Mouse (Mus musculus): ENCODE measurements around the gene Ndrg4.
A peak's percentile ranks its signal among the peaks of the same experiment; 100 is the strongest.

Ndrg4 gene

DNA sequence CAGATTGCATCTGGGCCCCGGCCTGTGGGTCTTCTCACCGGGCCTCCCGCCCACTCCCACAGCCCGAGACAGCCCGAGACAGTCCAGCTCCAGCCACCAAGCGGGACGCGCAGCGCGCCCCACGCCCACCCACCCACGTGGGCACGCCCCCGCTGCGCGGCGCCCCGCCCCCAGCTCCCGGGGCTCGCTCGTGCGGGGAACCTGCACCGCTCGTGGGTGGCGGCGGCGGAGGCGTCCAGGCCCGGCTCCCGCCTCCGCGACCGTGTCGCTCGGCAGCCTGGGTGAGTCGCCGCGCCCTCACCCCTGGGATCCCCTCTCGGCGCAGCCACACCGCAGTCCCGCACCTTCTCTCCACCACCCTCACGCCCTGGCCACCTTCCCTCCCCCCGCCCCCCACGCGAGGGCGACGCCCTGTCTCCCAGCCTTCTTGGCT, 827 bp downstream of the Ndrg4 start:
- no peak for DNase-seq (ENCODE audit: extremely low read depth, insufficient read length, low spot score)

DNA sequence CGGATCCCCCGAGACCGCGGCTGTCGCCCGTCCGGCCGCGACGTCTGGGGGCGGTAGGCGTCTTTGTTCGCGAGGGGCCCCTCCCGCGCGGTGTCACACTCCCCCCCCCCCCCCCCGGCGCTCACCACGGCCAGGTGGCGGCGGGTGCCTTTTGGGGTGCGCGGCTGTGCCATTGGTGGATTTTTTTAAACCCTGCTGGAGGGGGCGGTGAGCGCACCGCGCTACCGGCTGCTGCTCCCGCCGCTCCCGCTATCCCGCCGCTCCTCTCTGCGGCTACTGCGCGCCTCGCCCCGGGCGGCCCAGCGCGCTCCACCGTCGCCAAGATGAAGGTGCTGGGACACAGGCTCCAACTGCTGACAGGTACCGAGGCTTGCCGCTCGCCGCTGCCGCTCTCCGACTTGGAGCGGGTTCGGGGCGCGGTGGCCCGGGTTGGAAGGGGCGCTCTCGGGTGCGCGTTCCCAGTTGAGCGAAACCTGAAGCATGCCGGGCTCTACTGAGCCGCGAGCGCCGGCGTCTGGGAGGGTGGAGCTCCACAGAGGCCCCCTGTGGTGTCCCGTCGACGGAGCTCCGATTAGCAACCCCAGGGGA, 1.3 kb downstream of the Ndrg4 start:
- DNase-seq (ENCODE audit: extremely low read depth, insufficient read length, low spot score), result no peak

DNA sequence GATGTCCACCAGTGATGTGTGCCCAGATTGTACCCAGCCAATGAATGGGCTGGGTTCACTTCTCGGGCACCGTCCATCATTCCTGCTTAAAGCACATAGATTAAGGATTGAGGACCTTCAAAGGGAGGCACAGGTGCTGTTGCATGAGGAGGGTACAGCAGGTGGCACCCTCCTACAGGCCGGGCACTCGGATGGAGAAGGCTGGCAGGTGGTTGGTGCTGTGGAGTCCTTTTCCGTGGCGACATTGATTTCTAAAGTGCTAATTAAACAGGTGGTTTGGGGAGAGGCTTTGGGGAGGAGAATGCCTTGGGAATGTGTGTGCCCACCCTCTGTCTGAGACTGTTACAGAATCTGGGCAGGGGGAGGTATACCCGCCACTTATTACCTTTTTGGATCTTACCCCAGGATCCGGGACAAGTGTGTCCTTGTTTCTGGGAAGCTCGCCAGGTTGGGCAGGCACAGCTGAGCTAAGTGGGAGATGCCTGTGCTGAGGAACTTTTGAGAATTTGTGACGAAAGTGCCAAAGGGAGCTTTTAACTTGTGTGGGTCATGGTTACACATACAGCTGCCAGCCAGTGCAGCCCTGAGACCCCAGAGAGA, 11.4 kb downstream of the Ndrg4 start:
- no peak for DNase-seq (ENCODE audit: extremely low read depth, insufficient read length, low spot score)

DNA sequence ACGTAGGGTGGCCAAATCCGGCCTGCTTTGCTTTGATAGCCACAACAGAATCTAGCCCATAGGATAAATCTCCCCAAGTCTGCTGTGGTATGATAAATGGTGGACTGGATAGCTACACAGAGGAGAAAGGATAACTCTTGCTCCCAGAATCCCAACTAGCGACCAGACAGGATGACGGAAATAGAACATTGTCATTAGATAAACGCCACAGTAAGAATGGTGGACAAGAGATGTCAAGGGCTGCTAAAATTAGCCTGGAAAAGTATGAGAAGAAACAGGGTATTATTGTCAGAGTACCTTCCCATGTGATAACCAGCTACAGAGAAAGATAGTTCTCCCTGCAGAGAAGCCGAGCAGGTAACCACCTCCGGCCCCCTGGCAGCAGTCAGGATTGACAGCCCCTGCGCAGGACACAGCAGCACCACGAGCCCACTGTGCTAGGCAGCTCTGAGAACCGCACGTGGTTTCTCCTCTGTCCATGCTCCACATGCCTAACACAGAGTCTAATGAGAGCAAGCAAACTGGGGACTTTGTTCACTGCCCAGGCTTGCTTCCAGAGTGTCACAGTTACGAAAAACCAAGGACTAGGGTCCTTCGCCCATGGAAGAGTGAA, 14.3 kb downstream of the Ndrg4 start:
- DNase-seq (ENCODE audit: extremely low read depth, insufficient read length, low spot score), result no peak

DNA sequence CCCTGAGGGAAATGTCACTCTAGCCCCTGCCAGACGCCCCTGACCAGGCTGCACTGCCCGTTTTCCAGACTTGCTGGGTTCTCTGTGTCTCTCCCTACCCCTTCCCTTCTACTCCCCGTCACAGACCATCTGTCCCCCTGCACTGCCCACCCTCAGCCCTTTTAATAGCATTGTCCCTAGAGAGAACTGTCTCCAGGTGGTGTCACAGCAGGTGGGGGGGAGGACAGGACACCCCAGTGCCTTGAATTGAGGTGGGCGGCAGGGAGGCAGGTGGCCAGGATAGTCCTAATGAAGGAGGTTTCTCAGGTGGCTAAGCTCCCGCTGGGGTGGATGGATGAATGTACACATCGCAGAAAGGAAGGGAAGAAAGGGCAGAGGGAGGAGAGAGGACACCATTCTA, 17.9 kb downstream of the Ndrg4 start:
- DNase-seq (ENCODE audit: extremely low read depth, insufficient read length, low spot score), result no peak

DNA sequence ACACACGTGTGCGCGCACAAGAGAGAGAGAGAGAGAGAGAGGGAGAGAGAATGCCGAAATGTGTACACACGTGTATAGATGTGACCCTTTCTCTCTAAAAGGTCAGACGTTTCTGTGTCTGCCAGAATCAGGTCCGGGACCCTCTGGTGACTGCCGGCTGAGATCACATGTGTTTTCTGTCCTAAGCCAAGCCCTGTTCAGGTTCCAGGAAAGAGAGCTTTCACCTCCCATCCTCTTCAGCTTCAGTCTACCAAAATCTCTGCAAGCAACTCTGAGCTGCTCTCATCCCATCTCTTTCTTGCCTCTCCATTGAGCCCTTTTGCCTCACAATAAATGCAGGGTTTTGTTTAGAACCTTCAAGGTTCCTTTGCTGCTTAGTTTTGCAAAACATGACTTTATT, 19.9 kb downstream of the Ndrg4 start:
- DNase-seq (ENCODE audit: extremely low read depth, insufficient read length, low spot score), result no peak

DNA sequence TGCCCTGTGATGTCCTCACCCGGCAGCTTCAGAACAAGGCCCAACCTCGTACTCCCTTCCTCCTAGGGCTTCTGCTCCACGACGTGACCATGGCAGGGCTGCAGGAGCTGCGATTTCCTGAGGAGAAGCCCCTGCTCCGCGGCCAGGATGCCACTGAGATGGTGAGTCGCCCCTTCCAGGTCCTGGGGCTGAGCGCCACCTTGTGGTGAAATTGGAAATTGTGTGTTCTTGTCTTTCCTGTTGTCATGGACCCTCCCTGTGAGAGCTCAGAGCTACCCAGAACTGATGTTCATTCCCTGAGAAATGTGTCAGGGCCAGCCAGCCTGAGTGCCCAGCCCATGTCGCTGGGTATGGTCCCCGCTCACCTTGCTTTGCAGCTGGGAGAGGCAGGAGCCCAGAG, 20.3 kb downstream of the Ndrg4 start:
- DNase-seq (ENCODE audit: extremely low read depth, insufficient read length, low spot score), result peak; percentile 64

DNA sequence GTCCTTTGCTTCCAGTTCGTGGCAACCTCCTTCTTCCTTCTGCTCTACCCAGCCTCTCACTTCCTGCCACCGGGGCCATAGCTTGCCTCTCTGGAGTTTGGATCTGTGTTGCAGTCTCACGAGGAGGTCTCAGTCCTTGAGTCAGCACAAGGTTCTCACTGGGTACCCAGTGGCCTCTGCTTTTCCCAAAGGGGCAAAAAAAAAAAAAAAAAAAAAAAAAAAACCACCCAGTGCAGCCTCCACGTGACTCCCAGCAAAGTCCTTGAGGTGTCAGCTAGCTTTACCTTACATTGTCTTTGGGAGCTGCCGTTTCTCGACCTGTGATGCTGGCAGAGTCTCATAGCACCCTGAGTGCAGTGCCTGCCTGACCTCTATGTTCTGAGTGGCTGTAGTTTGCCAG, 21.4 kb downstream of the Ndrg4 start:
- no peak for DNase-seq (ENCODE audit: extremely low read depth, insufficient read length, low spot score)

DNA sequence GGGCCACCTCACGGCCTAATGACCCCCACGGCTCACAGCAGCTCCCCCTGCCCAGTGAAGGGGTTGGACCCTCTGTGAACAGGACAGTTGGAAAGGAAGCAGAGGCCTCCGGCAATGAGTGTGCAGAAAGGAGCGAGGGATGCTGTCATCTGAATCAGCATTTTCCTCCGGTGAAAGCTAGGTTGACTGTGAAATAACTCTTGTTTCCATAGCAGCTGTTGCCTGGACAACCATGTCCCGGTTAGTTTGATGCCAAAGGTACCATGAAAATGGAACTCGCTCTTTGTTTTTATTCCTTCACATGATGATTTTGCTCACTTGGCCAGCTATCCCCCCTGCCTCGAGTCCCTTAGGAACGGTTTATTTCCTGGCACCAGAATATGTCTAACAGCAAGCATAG, 23.5 kb downstream of the Ndrg4 start:
- DNase-seq (ENCODE audit: extremely low read depth, insufficient read length, low spot score), result no peak

DNA sequence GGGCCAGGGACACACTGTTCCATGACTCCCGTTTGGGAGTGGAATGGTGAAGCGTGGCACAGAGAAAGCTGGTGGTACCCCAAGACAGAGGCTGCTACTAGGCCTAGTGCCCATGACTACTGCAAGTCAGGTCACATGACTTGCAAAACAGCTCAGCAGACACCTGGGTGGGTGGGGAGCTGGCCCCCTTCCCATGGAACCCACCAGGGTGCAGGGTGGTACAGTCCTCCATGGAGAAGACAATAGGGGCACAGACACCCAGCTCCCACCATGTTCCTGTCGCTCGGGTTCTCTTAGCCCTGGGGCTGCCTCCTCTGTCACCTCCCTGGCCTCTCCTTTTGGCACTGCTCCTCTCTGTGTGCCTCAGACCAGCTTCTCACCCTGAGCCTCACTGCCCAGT, 25.0 kb downstream of the Ndrg4 start:
- no peak for DNase-seq (ENCODE audit: extremely low read depth, insufficient read length, low spot score)

DNA sequence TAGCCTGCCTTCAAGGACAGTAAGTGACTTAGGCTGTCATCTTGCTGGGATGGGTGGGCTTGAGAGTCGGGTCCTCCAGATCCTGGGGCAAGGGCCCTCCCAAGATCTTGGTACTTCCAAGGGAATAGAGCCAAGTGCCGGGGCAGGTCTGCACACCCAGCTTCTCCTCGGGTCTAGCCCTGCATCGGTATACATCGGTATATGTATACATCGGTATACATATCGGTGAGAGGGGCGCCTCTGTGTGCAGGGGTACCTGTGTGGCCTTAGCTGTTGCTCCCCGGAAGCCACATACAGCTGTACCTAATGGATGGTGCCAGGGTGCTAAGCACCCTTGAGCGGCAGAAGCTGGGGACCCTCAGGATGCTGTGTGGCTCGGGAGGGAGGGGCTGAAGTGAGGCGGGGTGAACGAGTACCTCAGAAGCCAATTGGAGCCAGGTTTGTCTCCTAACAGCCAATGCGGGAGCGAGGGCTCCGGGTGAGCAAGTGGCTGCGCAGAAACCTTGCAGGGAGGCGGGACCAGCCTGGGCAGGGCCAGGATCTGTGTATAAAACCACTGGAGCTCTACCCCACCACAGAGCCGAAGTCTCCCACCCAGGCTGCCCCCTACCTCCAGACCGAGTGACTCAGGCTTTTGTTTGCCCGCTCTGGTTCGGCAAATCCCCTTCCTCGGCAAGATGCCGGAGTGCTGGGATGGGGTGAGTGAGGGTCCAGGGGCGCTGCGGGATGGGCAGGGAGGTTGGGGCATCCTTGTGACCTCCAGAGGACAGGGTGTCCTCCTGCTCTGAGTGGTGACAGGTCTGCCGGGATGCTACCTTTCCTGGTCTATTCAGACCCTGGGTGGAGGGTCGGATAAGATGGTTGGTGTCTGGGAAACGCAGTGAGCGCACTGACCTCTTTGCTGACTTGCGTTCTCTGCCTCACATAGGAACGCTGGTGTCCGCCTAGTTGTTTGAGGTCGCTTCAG, 26.0 kb downstream of the Ndrg4 start:
- no peak for DNase-seq (ENCODE audit: extremely low read depth, insufficient read length, low spot score)

DNA sequence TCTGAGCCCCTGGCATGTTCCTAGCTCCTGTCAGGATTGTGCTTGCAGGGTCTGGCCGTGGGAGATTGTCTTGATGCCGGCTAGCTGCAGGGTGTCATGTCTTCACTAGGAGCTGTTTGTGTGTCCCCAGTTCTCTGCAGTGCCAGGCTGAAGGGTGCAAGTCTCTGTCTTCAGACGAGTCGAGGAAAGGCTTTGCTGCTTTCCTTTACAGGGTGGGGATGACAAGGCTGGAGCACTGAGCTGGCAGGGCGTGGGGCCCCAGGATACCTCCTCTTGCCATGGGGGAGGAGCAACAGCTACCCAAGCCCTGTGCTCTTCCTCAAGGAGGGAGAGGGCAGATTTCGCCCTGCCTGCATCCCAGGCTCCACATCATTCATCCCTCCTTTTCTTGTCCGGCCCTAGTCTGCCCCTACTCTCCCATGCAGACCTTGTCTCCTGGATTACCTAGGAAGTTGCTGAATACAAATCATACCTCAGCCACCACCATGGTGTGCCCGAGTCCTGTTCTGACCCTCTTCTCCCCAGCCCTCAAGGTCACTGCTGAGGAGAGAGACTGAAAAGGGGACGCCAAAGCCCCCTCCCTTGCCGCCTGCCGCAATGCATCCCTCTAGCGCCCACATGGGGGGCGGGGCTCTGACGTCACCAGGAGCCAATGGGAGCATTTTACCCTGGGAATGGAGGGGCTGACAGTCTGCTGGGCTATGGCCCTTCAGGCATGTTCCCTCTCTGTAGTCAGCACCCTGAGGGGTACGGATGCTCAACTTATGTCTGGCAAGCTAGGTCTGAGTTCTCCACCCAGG, 26.9 kb downstream of the Ndrg4 start:
- no peak for DNase-seq (ENCODE audit: extremely low read depth, insufficient read length, low spot score)

DNA sequence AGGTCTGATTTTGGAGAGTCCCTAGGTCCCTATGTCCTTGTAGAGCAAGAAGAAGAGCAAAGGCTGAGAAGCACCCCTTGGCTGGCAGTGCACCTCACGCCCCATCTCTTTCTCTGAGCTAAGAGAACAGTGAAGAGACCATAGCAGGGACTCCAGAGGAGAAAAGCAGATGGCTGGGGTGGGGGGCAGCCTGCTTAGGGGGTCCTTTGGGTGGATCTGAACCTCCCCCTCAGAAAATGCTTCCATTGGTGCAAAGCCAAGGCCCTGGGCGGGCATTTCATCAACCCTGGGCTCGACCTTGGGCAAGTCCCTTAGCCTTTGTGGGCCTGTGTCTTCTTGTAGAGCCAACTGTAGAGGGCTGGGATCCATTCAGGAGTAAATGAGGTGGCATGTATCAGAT, 27.8 kb downstream of the Ndrg4 start:
- DNase-seq (ENCODE audit: extremely low read depth, insufficient read length, low spot score), result no peak

DNA sequence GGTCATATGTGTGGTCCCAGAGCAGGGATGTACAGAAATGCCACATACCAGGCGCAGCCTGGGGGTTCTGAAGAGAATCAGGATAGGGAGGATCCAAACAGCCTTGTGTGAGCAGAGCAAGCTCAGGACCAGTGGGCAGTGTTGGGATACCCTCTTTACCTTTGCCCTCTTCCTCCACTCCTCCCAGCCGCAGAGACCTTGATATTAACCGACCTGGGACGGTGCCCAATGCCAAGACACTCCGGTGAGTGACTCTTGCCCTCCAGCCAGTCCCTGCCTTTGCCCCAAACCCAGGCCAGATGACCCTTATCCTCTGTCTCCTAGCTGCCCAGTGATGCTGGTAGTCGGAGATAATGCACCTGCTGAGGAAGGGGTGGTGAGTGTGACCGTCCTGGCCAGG, 32.8 kb downstream of the Ndrg4 start:
- DNase-seq (ENCODE audit: extremely low read depth, insufficient read length, low spot score), result no peak

DNA sequence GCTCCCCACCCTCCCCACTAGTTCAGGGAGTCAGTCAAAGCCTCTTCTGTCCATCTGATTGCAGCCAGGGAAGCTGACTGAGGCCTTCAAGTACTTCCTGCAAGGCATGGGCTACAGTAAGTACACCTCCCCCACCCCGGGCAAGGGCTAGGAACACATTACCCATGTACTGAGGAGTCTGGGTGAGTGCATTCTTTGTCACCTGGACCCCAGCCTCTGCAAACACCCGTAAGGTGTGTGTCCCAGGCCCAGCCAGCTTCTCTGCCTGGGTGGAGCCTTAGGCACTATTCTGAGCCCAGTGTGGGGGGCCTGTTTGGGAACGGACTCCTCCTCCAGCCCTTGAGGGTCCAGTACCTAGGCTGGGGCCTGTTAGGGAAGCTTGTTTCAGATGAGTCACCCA, 34.2 kb downstream of the Ndrg4 start:
- DNase-seq (ENCODE audit: extremely low read depth, insufficient read length, low spot score), result no peak

DNA sequence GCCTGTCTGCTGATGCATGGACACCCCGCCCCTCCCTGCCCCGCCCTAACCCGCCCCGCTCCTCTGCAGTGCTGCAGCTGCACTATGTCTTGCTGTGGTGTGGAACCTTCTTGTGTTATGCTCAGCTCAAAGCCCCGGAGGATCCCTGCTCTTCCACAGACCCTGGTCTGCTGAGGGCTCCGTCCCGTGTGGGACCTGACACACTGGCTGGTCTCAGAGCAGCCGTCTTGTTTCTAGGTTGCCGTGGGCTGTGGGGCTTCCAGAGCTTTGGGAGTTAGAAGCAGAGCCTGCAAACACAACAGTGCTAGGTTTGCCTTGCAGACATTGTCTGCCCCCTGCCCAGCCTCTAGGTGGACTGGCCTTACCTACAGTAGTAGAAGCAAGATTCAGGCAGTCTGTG, 35.6 kb downstream of the Ndrg4 start:
- no peak for DNase-seq (ENCODE audit: extremely low read depth, insufficient read length, low spot score)

DNA sequence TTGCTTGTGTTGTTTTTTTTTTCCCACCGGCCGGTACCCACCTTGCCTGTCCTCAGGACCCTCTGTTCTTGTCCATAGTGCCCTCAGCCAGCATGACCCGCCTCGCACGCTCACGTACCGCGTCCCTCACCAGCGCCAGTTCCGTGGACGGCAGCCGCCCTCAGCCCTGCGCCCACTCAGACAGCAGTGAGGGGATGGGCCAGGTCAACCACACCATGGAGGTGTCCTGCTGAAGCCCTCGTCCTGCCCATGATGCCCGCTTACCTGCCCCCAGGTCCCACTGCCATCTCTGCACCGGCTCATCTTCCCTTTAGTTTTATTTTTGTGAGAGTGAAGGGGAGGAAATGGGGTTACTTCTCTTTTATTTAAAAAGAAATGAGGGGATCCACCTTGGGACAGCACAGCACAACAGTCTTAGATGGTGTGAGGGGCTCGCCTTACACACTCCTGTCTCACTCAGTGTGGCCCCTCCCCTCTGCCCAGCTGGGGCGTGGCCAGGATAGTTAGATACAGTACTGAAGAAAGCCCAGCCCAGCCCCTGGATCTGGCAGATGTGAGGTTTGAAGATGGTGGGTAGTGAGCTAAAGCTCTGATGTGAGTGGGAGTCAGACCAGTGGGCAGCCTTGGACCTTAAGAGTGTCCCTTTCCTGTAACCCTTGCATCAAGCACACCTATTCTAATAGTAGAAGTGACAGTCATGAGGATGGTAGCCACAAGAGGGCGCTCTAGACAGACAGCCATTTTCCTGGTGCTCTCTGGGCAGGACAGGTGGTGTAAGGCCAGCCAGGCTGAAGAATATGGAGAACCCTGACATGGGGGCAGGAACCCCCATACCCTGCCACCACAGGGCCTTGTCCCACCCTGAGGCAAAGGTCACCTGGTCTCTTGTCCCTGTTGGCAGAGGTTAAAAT, 36.6 kb downstream of the Ndrg4 start:
- DNase-seq (ENCODE audit: extremely low read depth, insufficient read length, low spot score), result no peak

DNA sequence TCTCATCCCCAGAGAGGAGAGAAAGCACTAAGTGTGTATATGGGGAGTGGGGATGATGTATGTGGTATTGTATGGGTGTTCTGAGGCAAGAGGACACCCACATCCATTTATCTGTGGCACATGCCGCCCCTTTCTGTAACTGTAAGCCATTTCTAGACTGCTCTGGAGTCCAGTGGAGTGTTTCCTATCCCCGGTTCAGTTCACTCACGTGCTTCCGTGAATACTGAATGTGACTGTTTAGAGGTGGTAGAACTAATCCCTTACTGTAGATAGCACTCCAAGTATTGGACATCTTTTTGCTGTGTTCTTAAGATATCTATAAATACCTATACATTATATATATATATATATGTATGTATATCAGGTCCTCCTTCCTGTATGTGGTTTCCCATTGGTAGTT, 37.6 kb downstream of the Ndrg4 start:
- no peak for DNase-seq (ENCODE audit: extremely low read depth, insufficient read length, low spot score)

DNA sequence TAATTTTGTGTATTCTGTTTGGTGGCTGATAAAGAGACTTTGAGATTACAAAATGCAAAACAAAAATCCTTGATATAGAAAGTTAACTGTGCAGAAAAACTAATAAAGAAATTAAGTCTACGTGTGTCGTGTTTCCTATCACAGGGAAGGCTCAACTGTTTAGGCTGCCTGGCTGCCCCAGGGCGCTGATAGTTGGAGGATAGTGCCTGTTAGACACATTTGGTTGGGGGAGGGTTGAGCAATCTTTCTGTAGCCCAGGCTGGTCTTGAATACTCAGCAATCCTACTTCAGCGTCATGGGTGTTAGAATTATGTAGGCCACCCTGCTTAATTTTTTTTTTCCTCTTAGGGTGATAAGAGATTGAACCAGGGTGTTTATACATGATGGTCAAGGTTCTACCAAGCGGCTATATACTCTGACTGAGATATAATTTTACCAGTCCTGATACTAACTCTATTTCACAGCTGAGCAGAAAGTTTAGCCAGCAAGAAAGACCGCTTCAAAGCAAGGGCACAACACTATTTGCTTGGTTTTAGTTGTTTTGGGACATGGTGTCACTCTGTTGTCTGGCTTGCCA, 38.1 kb downstream of the Ndrg4 start:
- DNase-seq (ENCODE audit: extremely low read depth, insufficient read length, low spot score), result no peak
